17 mouse cellular contexts compared by ENCODE assay signal in the genomic region with DNA sequence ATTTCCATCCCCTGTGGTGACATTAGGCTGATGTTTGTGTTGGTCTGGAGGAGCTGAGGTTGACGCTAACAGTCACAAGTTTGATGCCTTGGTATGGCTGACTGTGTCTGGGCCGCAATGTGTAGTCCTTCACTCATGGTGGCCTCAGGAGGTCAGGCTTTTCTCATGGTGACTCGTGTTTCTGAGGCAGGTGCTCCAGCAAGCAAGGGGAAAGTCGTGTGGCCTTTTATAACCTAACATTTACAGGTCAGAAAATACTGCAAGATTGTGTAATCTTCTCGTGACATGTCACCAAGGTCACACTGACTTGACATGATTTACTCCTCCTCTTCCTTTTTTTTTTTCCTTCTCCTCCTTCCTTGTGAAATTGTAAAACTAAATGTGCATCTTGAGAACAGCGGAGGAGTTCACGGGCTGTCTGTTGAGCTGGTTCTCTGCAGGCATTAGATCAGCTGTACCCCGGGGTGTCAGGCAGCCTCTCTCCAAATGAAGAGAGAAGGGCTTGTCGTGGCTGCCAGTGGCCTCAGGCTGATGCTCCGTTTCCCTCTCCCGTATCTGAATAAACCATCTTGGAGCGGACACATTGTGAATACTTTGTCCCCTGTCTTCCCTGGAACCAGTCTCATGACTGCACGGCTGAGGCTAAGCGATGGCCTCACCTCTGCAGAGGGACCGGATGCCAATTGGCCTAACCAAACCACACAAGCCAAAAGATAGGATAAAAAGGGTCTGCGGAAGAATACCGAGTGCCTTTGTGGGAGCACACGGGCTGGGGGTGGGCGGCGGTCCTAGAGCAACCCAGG. TPM values are rescaled to one million over a fixed set of nuclear protein-coding genes. Genes with fewer than 3 reads are reported as not detected.
A peak's percentile ranks its signal among the peaks of the same experiment; 100 is the strongest.
DNase-seq lines count a peak whose midpoint lies in the region; ATAC-seq and TF ChIP-seq lines count a peak whose summit lies in the region.
"Had no signal": no experiment of that assay in that cellular context is flagged by ENCODE, and none has a peak within 500 bp of the region (broad histone marks: within the 10 kb centered on the region; RNA-seq: fewer than 3 reads in every experiment).

No protein-coding gene starts in this region.

- H3K4me1 ChIP-seq in forebrain, embryonic 10.5 days: peaks cover 57% of the 10 kb centered on the region
- no peaks in the 10 kb centered on the region for H3K4me1 ChIP-seq in forebrain, postnatal 0 days (ENCODE audit: insufficient read depth)
- H3K4me1 ChIP-seq in midbrain, embryonic 14.5 days (ENCODE audit: control insufficient read depth, insufficient read depth, low read length): no peaks in the 10 kb centered on the region
- H3K4me1 ChIP-seq in midbrain, embryonic 13.5 days (replicated peaks): peaks cover 5% of the 10 kb centered on the region
- H3K4me1 ChIP-seq in limb, embryonic 10.5 days: peaks cover 15% of the 10 kb centered on the region
- H3K4me1 ChIP-seq: hindbrain, embryonic 15.5 days had no signal

- ATAC-seq in forebrain, postnatal 0 days: no peak
- no peak for ATAC-seq in midbrain, embryonic 14.5 days (ENCODE audit: low FRiP score, low TSS enrichment)
- no peak for ATAC-seq in midbrain, embryonic 13.5 days

- peak overlapping the region; percentile 98 for H3K27ac ChIP-seq in forebrain, embryonic 10.5 days
- H3K27ac ChIP-seq in forebrain, postnatal 0 days (ENCODE audit: low read depth, low read length): no peak overlapping the region
- H3K27ac ChIP-seq in midbrain, embryonic 14.5 days (replicated peaks; ENCODE audit: low read depth, low read length): no peak overlapping the region
- H3K27ac ChIP-seq in midbrain, embryonic 13.5 days: no peak overlapping the region
- no peak overlapping the region for H3K27ac ChIP-seq in limb, embryonic 10.5 days
- H3K27ac ChIP-seq: embryonic facial prominence, embryonic 15.5 days; heart, embryonic 13.5 days; hindbrain, embryonic 15.5 days; kidney, embryonic 15.5 days; limb, embryonic 13.5 days; neural tube, embryonic 13.5 days had no signal

- H3K36me3 ChIP-seq in forebrain, embryonic 10.5 days (replicated peaks): peaks cover 9% of the 10 kb centered on the region
- no peaks in the 10 kb centered on the region for H3K36me3 ChIP-seq in forebrain, postnatal 0 days (ENCODE audit: insufficient read depth)
- H3K36me3 ChIP-seq in midbrain, embryonic 14.5 days (ENCODE audit: control insufficient read depth, insufficient read depth, low read length): no peaks in the 10 kb centered on the region
- no peaks in the 10 kb centered on the region for H3K36me3 ChIP-seq in midbrain, embryonic 13.5 days
- no peaks in the 10 kb centered on the region for H3K36me3 ChIP-seq in limb, embryonic 10.5 days
- H3K36me3 ChIP-seq: embryonic facial prominence, embryonic 15.5 days; heart, embryonic 13.5 days; hindbrain, embryonic 15.5 days; kidney, embryonic 15.5 days; limb, embryonic 13.5 days; neural tube, embryonic 13.5 days had no signal

- H3K9me3 ChIP-seq in forebrain, embryonic 10.5 days: no peaks in the 10 kb centered on the region
- no peaks in the 10 kb centered on the region for H3K9me3 ChIP-seq in forebrain, postnatal 0 days (ENCODE audit: low read length)
- H3K9me3 ChIP-seq in midbrain, embryonic 14.5 days (ENCODE audit: control insufficient read depth, low read length): no peaks in the 10 kb centered on the region
- no peaks in the 10 kb centered on the region for H3K9me3 ChIP-seq in midbrain, embryonic 13.5 days
- no peaks in the 10 kb centered on the region for H3K9me3 ChIP-seq in limb, embryonic 10.5 days (replicated peaks)
- H3K9me3 ChIP-seq: embryonic facial prominence, embryonic 15.5 days; heart, embryonic 13.5 days; hindbrain, embryonic 15.5 days; kidney, embryonic 15.5 days; limb, embryonic 13.5 days; neural tube, embryonic 13.5 days had no signal

- peaks cover 98% of the 10 kb centered on the region for H3K27me3 ChIP-seq in forebrain, embryonic 10.5 days (ENCODE audit: poor library complexity, severe bottlenecking)
- peaks cover 26% of the 10 kb centered on the region for H3K27me3 ChIP-seq in forebrain, postnatal 0 days (ENCODE audit: insufficient read depth, low read length)
- peaks cover 86% of the 10 kb centered on the region for H3K27me3 ChIP-seq in midbrain, embryonic 14.5 days (ENCODE audit: control insufficient read depth, insufficient read depth, low read length)
- peaks cover 95% of the 10 kb centered on the region for H3K27me3 ChIP-seq in midbrain, embryonic 13.5 days
- peaks cover 98% of the 10 kb centered on the region for H3K27me3 ChIP-seq in limb, embryonic 10.5 days (ENCODE audit: low read depth, poor library complexity, severe bottlenecking)

- DNase-seq in forebrain, embryonic 10.5 days (ENCODE audit: extremely low spot score, low spot score): peak; percentile 30
- no peak for DNase-seq in forebrain, postnatal 0 days
- DNase-seq in midbrain, embryonic 14.5 days: peak; percentile 24
- peak; percentile 40 for DNase-seq in limb, embryonic 10.5 days (ENCODE audit: low spot score)
- no peak for DNase-seq in natural killer cell, adult 2 months (ENCODE audit: low spot score in 2 of 2)
- DNase-seq in thymus, postnatal 10 days (ENCODE audit: low spot score in 2 of 2): no peak
- DNase-seq in left cerebral cortex, adult 11 months (ENCODE audit: low spot score): no peak
- DNase-seq: cerebellum, adult 9-11 months; lung, embryonic 14.5 days; right cerebral cortex, adult 18-20 months had no signal

- WGBS in forebrain, embryonic 10.5 days: 2% methylated on average over 20 of the region's 20 CpGs
- 9% methylated on average over 20 of the region's 20 CpGs for WGBS in forebrain, postnatal 0 days
- WGBS in midbrain, embryonic 14.5 days: 2% methylated on average over 20 of the region's 20 CpGs
- 2% methylated on average over 18 of the region's 20 CpGs for WGBS in midbrain, embryonic 13.5 days
- under 1% methylated on average over 17 of the region's 20 CpGs for whole genome bisulfite sequencing in limb, embryonic 10.5 days

- TF ChIP-seq CTCF in forebrain, postnatal 0 days (IDR thresholded peaks at IDR 0.05; ENCODE audit: low read depth): no peak

- H3K9ac ChIP-seq in forebrain, postnatal 0 days: no peak overlapping the region
- no peak overlapping the region for H3K9ac ChIP-seq in midbrain, embryonic 14.5 days (replicated peaks; ENCODE audit: low read length)
- no peak overlapping the region for H3K9ac ChIP-seq in midbrain, embryonic 13.5 days (replicated peaks)
- H3K9ac ChIP-seq: embryonic facial prominence, embryonic 15.5 days; heart, embryonic 13.5 days; hindbrain, embryonic 15.5 days; kidney, embryonic 15.5 days; limb, embryonic 13.5 days; lung, embryonic 14.5 days; neural tube, embryonic 13.5 days had no signal

- H3K4me3 ChIP-seq in forebrain, embryonic 10.5 days: peak overlapping the region; percentile 22; the same call in 1 of the 2 replicates
- H3K4me3 ChIP-seq in forebrain, postnatal 0 days (ENCODE audit: low read depth, low read length): no peak overlapping the region
- no peak overlapping the region for H3K4me3 ChIP-seq in midbrain, embryonic 14.5 days (replicated peaks; ENCODE audit: low read depth, low read length)
- no peak overlapping the region for H3K4me3 ChIP-seq in midbrain, embryonic 13.5 days (replicated peaks)
- no peak overlapping the region for H3K4me3 ChIP-seq in limb, embryonic 10.5 days
- H3K4me3 ChIP-seq: embryonic facial prominence, embryonic 15.5 days; heart, embryonic 13.5 days; hindbrain, embryonic 15.5 days; kidney, embryonic 15.5 days; limb, embryonic 13.5 days; neural tube, embryonic 13.5 days had no signal

- H3K4me2 ChIP-seq in forebrain, postnatal 0 days (ENCODE audit: low read depth): no peak overlapping the region
- no peak overlapping the region for H3K4me2 ChIP-seq in midbrain, embryonic 14.5 days (ENCODE audit: low read length)
- H3K4me2 ChIP-seq in midbrain, embryonic 13.5 days (replicated peaks): no peak overlapping the region
- H3K4me2 ChIP-seq: embryonic facial prominence, embryonic 15.5 days; heart, embryonic 13.5 days; hindbrain, embryonic 15.5 days; kidney, embryonic 15.5 days; limb, embryonic 13.5 days; lung, embryonic 14.5 days; neural tube, embryonic 13.5 days had no signal

RNA-seq across cellular contexts. Expression of a gene that starts 9.9 kb away (rescaled TPM):
- 5.6 and 7.0 TPM in 2 replicates for polyA plus RNA-seq in forebrain, embryonic 10.5 days (2016; fragmentation: Nextera tagmentation; extraction: Ambion mirVana)
- 6.3 and 7.3 TPM in 2 replicates for total RNA-seq in forebrain, postnatal 0 days (2014; rRNA removed)
- polyA plus RNA-seq in forebrain, postnatal 0 days (2015; fragmentation: Nextera tagmentation; extraction: Ambion mirVana): 0.87 and 1.4 TPM in 2 replicates
- polyA plus RNA-seq in midbrain, embryonic 14.5 days (2014; fragmentation: Nextera tagmentation; extraction: Ambion mirVana): 1.4 TPM in 2 replicates
- 1.2 and 2.0 TPM in 2 replicates for polyA plus RNA-seq in midbrain, embryonic 13.5 days (2015; fragmentation: Nextera tagmentation; extraction: Ambion mirVana)
- polyA plus RNA-seq in limb, embryonic 10.5 days (2016; fragmentation: Nextera tagmentation; extraction: Ambion mirVana): 0.20 TPM in 2 replicates
- polyA plus RNA-seq: heart, embryonic 13.5 days had no signal

Comparison
In these comparisons a context has a peak if more than half of its experiments do, and no peak if none do; other contexts are left out.
1. DNase-seq: peak in forebrain, embryonic 10.5 days (single experiment), midbrain, embryonic 14.5 days (single experiment) and limb, embryonic 10.5 days (single experiment); none in forebrain, postnatal 0 days (single experiment), natural killer cell, adult 2 months (0 of 2), thymus, postnatal 10 days (0 of 2) and left cerebral cortex, adult 11 months (single experiment).